Mouse (Mus musculus) gastrocnemius, postnatal 36 days (tissue): Measurements from ENCODE around the gene Tnni1. TPM values are rescaled to one million over a fixed set of nuclear protein-coding genes. Genes with fewer than 3 reads are reported as not detected.

Source experiments
- total RNA-seq, 2 experiments: library from RNA; stranded (reverse); gene quantifications; 2 replicates each; pipeline ENCODE4 v1.2.3; 2021

Tnni1 gene
- total RNA-seq, 2 experiments from 2014 or later: 69.4 to 433 TPM

Other genes starting within 250 kb of the Tnni1 start
- 1 to 10 TPM; 8.7 to 9.7 TPM for gene Nav1, start 172.1 kb upstream of the Tnni1 start, total RNA-seq
- 10 to 100 TPM; 18.1 to 22.8 TPM for gene Csrp1, start 59.4 kb upstream of the Tnni1 start, total RNA-seq
- 100 to 1,000 TPM; 108 to 122 TPM for gene Phlda3, start 13.3 kb upstream of the Tnni1 start, total RNA-seq
- gene Lad1, start 39.2 kb downstream of the Tnni1 start, total RNA-seq: not detected
- gene Tnnt2, start 56.9 kb downstream of the Tnni1 start, total RNA-seq: 1 to 10 TPM; 2.9 to 5.4 TPM
- under 1 TPM in 1 of 2 experiments, not detected in 1; 0.23 TPM for gene Pkp1, start 139.8 kb downstream of the Tnni1 start, total RNA-seq
- 10 to 100 TPM; 21.5 to 36.2 TPM for gene Igfn1, start 226.9 kb downstream of the Tnni1 start, total RNA-seq
- 1 to 10 TPM; 5.4 to 7.8 TPM for gene Tmem9, start 228.7 kb downstream of the Tnni1 start, total RNA-seq